Mouse (Mus musculus) hindbrain, postnatal 0 days (tissue): ENCODE data around the gene Ppp1r18. TPM values are rescaled to one million over a fixed set of nuclear protein-coding genes. Genes with fewer than 3 reads are reported as not detected.
"Not testable (repeated sequence)": the region's sequence is repeated elsewhere in the genome, so short reads cannot be mapped to it uniquely, and the experiment has no call there.

Experiments used
- ATAC-seq: fragments of 200-750 bp; cut with Nextera tagmentation; 2 replicates; pipeline ENCODE4 v1.8.0; 2017; ENCODE audit warnings: mild to moderate bottlenecking, moderate TSS enrichment, moderate library complexity
- DNase-seq: peaks from one replicate; pipeline ENCODE4 v3.0.0-alpha.2; 2015; ENCODE audit warnings: low spot score
- H3K27ac ChIP-seq: fragments of 300-500 bp; sonication (generic); 2 replicates; pipeline ENCODE4 v1.5.1; 2014; ENCODE audit warnings: mild to moderate bottlenecking
- H3K27me3 ChIP-seq: fragments of 300-500 bp; sonication (generic); 2 replicates; pipeline ENCODE4 v1.6.1; 2014; ENCODE audit warnings: low read length, mixed read lengths; ENCODE audit not compliant: insufficient read depth
- H3K36me3 ChIP-seq: fragments of 300-500 bp; sonication (generic); 2 replicates; pipeline ENCODE4 v1.6.1; 2014; ENCODE audit warnings: low read length, mixed read lengths; ENCODE audit not compliant: insufficient read depth
- H3K4me1 ChIP-seq: fragments of 300-500 bp; sonication (generic); 2 replicates; pipeline ENCODE4 v1.6.1; 2014; ENCODE audit warnings: antibody characterized with exemption, low read length, mixed read lengths; ENCODE audit not compliant: insufficient read depth
- H3K4me2 ChIP-seq: fragments of 300-500 bp; sonication (generic); 2 replicates; pipeline ENCODE4 v1.6.1; 2014; ENCODE audit warnings: low read depth, mild to moderate bottlenecking, low read length, moderate library complexity, mixed read lengths
- H3K4me3 ChIP-seq: fragments of 300-500 bp; sonication (generic); 2 replicates; pipeline ENCODE4 v1.5.1; 2014; ENCODE audit warnings: low read length
- H3K9ac ChIP-seq: fragments of 300-500 bp; sonication (generic); replicated peaks from 2 replicates; pipeline ENCODE4 v1.6.1; 2014; ENCODE audit warnings: mild to moderate bottlenecking, low read length, moderate library complexity, mixed read lengths
- H3K9me3 ChIP-seq: fragments of 300-500 bp; sonication (generic); 2 replicates; pipeline ENCODE4 v1.6.1; 2016; ENCODE audit warnings: low read length, mixed read lengths
- CTCF ChIP-seq: IDR thresholded peaks from 2 replicates; pipeline ENCODE4 v1.5.1; 2016; ENCODE audit warnings: antibody characterized with exemption, control low read depth, low read depth
- WGBS: fragments of 180-500 bp; shearing (Covaris S2); extraction: QIAGEN DNeasy Blood & Tissue Kit; methylation state at CpG from one replicate; pipeline ENCODE4 v1.1.7; 2014; 5-methylcytosine and 5-hydroxymethylcytosine counted together
- polyA plus RNA-seq: library from polyadenylated mRNA; unstranded; fragments of >200 nt; fragmentation: Nextera tagmentation; extraction: Ambion mirVana; gene quantifications from 2 replicates; pipeline ENCODE4 v1.2.1, GENCODE M21; 2015
- total RNA-seq: library from RNA; depleted of rRNA; stranded (reverse); fragments of >200 nt; gene quantifications from 2 replicates; pipeline ENCODE4 v1.2.3, GENCODE M21; 2014

Gene Ppp1r18
- total and polyA plus RNA-seq, 2 experiments from 2014 or later, result 18.4 to 34.3 TPM

DNA sequence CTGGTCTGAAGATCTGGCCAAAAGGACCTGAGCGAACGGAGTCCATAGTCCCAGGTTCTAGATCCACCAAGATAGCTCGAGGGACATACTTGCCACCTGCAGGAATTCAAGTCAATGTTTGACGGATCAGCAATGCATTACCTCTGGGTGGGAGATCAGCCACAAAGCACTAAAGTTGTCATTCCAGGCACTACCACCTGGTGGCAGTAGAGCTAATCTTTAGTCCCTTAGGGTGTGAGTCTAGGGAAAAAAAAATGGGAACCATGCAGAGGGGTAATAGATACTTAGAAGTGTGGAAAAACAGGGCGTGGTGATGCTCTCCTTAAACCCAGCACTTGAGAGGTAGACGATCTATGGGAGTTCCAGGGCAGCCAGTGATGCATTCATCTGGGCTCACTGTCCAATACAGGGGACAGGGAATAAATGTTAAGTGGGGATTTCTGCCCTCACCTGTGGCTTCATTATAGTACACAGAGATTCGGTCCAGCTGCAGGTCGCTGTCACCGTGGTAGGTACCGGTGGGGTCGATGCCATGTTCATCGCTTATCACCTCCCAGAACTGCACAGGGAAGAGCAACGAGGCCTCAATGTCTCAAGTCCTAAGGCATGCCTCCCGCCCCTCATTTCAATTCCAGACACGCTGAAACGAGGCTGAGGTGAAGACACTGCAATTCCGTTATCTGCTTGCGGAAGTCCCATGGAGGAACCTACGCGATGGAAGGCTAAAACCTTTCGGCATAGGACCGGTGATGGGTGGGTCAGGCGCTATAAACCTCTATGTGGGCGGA lies 29.0 kb upstream of the Ppp1r18 start:
- peaks cover 28% of the 10 kb centered on the region for H3K36me3 ChIP-seq
- peak overlapping the region; percentile 94 for H3K9ac ChIP-seq
- H3K27ac ChIP-seq, result peak overlapping the region; percentile 97
- peak overlapping the region; percentile 82 for H3K4me3 ChIP-seq
- H3K4me1 ChIP-seq, result peaks cover 13% of the 10 kb centered on the region; the same call in 1 of the 2 replicates
- 5% methylated on average over 24 of the region's 24 CpGs for WGBS
- DNase-seq (peak; percentile 96), ATAC-seq (no peak)
- peak; percentile 85 for TF ChIP-seq CTCF
- H3K27me3 ChIP-seq, result no peaks in the 10 kb centered on the region
- H3K9me3 ChIP-seq, result no peaks in the 10 kb centered on the region
- peak overlapping the region; percentile 88 for H3K4me2 ChIP-seq

DNA sequence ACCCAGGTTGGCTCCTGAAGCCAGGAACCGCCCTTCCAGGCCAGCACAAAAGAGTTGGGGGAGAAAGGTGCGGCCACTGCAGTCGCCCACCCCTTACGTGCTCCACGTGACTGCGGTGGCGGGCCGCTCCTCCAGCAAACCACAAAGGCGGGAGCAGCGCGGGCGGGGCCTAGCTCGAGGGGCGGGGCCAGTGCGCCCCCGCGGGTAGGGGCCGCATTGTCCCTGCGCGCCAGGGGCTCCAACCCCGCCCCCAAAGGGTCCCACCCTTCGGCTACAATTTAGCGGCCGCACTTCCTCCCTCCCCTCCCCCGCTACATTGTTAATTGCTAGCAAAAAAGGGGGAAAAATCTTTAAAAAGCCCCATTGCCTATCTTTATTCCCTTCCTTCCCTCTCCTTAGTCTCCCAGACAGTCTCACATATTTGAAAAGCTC lies 28.4 kb upstream of the Ppp1r18 start:
- Histone ChIP-seq H3K27me3 (no peaks in the 10 kb centered on the region), H3K9me3 (no peaks in the 10 kb centered on the region), H3K27ac (peak overlapping the region; percentile 97), H3K36me3 (peaks cover 28% of the 10 kb centered on the region), H3K9ac (peak overlapping the region; percentile 94), H3K4me1 (peaks cover 13% of the 10 kb centered on the region; the same call in 1 of the 2 replicates), H3K4me2 (peak overlapping the region; percentile 88), H3K4me3 (peak overlapping the region; percentile 82)
- ATAC-seq (peak; percentile 33), DNase-seq (peak; percentile 94)
- WGBS, result under 1% methylated on average over 25 of the region's 25 CpGs
- TF ChIP-seq CTCF, result no peak

DNA sequence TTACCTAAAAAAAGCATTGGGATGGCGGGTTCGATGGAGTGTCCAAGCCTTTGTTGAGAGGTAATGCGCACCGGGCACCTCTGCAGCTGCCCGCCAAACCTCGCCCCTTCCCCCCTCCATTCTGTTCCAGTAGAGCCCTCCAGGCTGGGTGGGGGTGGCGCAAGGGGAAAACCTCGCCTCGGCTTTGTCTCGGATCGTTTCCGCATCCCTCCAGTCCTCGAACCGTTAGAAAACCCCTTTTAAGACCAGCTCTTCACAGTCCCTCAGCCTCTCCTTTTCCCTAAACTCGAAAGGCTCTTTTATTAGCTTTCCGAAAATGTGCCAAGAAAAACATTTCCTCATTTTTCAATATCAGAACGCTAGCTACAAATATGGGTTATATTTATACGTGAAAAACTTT lies 27.9 kb upstream of the Ppp1r18 start:
- Histone ChIP-seq H3K4me1 (peaks cover 13% of the 10 kb centered on the region; the same call in 1 of the 2 replicates), H3K36me3 (peaks cover 28% of the 10 kb centered on the region), H3K4me2 (peak overlapping the region; percentile 88), H3K4me3 (peak overlapping the region; percentile 82), H3K9me3 (no peaks in the 10 kb centered on the region), H3K27ac (peak overlapping the region; percentile 97), H3K9ac (peak overlapping the region; percentile 94), H3K27me3 (no peaks in the 10 kb centered on the region)
- under 1% methylated on average over 18 of the region's 18 CpGs for WGBS
- DNase-seq (peak; percentile 77), ATAC-seq (no peak)
- no peak for TF ChIP-seq CTCF

DNA sequence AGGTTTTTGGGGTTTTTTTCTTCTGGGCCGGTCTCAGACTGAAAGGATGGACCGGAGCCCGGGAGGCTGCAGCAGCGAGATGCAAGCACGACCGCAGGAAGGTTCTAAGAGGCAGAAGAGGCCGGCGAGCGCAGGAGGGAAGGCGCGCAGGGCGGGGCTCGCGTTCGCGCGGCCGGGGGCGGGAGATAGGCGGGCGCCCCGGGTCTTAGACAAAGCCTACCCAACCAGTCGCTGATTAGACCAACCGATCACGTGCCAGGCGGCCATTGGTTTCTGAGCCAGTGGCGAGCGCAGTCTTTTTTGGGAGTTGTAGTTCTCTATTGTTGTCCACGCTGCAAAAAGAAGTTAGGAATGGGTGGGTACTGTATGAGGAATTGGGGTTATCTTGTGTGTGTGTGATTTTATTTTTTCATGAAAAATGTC lies 27.3 kb upstream of the Ppp1r18 start, which contains the start of gene Tubb5:
Gene Tubb5 (minus strand): TSS at position 185 of the 423 bp plus-strand sequence.
- no peaks in the 10 kb centered on the region for H3K27me3 ChIP-seq
- no peaks in the 10 kb centered on the region for H3K9me3 ChIP-seq
- no peak for TF ChIP-seq CTCF
- peaks cover 23% of the 10 kb centered on the region for H3K36me3 ChIP-seq
- H3K9ac ChIP-seq, result peak within 1 kb of the TSS; percentile 94
- H3K4me3 ChIP-seq, result peak within 1 kb of the TSS; percentile 82
- WGBS, result under 1% methylated on average over 29 of the region's 29 CpGs
- peak within 1 kb of the TSS; percentile 88 for H3K4me2 ChIP-seq
- peaks cover 13% of the 10 kb centered on the region; the same call in 1 of the 2 replicates for H3K4me1 ChIP-seq
- DNase-seq (peak; percentile 99), ATAC-seq (peak; percentile 80)
- H3K27ac ChIP-seq, result peak within 1 kb of the TSS; percentile 97

DNA sequence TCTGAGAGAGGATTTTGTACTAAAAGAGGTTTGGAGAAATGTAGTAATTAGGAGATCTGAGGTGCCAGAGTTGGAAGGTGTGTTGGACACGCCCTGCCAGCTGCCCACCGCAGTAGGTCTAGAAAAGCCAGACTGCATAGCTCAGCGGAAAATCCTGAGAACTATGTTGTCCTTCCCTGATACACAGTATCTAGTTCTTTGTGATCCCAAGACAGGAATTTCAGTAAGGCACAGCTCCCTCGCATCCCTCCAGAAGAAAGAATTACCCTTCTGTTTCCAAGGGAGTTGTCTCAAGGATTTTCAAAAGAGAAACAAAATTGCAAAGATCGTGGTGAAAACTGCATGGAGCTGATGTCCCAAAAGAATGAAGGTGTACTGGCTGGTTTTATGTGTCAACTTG lies 26.8 kb upstream of the Ppp1r18 start:
- Histone ChIP-seq H3K36me3 (peaks cover 22% of the 10 kb centered on the region), H3K4me3 (peak overlapping the region; percentile 82), H3K27me3 (no peaks in the 10 kb centered on the region), H3K4me1 (peaks cover 13% of the 10 kb centered on the region; the same call in 1 of the 2 replicates), H3K9ac (peak overlapping the region; percentile 53), H3K9me3 (no peaks in the 10 kb centered on the region), H3K4me2 (peak overlapping the region; percentile 88), H3K27ac (peak overlapping the region; percentile 97)
- no peak for DNase-seq
- no peak for TF ChIP-seq CTCF
- WGBS, result 2% methylated on average over 5 of the region's 5 CpGs
- no peak for ATAC-seq

DNA sequence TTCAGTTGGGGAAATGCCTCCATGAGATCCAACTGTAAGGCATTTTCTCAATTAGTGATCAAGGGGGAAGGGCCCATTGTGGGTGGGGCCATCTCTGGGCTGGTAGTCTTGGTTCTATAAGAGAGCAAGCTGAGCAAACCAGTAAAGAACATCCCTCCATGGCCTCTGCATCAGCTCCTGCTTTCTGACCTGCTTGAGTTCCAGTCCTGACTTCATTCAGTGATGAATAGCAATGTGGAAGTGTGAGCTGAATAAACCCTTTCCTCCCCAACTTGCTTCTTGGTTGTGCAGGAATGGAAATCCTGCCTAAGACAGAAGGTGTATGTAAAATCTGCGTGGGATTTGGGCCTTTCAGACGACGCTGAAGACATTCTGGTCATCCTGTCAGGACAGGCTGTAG lies 26.4 kb upstream of the Ppp1r18 start:
- not testable (repeated sequence) for DNase-seq, H3K27me3 ChIP-seq, ATAC-seq, H3K9me3 ChIP-seq
- Histone ChIP-seq H3K36me3 (peaks cover 18% of the 10 kb centered on the region), H3K4me1 (peaks cover 13% of the 10 kb centered on the region; the same call in 1 of the 2 replicates), H3K9ac (peak overlapping the region; percentile 53; the same call in 1 of the 2 replicates), H3K4me2 (peak overlapping the region; percentile 88), H3K4me3 (peak overlapping the region; percentile 82), H3K27ac (peak overlapping the region; percentile 97)
- WGBS, result 54% methylated on average over 3 of the region's 3 CpGs
